Mouse (Mus musculus) layer of hippocampus, adult 9-10 months (tissue): ENCODE measurements around the gene Peg12.

ENCODE experiments used
- DNase-seq: peaks from one replicate; pipeline ENCODE4 v3.0.0; 2022; ENCODE audit warnings: low spot score

The Peg12 gene

DNA sequence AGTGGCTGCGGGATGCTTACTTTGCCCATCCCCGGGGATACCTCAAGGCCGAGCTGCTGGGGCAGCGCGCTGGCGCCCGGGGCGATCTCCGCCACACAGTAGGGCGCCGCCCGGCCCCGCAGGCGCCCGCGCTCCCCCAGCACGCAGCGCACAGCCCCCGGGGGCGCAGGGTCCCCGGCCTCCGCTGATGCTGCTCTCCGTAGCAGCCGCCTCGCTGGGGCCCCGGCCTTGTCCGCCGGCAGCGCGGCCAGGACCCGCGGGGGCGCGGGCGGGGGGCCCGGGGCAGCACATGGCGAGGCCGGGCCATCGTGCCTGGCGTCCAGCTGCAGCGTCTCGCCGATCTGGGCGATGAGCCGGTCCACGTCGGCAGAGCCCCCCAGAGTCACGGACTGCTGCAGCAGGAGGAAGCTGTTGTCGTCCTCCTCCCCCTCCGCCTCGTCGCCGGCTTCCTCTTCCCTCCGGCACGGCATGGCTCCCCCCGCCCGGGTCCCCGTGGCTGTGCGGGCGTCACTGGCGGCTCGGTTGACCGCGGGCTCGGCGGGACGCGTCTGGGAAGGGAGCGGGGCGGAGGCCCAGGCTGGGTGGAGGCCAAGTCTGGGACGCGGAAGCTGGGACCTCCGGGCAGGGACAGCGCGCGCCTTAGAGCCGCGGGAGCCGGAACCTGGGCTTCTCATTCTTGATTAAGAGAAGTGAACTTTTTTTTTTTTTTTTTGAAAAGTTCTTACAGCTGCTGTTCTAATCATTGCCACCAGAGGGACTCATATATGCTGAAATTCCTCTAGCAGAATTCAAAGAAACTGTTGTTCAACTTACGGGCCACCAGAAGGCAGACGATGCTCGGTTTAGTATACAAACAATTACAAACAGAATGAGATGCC lies at the start of gene Peg12:
Gene Peg12, minus strand, starts transcription at position 633 of the 878 bp plus-strand sequence.
- peak; percentile 2 for DNase-seq

DNA sequence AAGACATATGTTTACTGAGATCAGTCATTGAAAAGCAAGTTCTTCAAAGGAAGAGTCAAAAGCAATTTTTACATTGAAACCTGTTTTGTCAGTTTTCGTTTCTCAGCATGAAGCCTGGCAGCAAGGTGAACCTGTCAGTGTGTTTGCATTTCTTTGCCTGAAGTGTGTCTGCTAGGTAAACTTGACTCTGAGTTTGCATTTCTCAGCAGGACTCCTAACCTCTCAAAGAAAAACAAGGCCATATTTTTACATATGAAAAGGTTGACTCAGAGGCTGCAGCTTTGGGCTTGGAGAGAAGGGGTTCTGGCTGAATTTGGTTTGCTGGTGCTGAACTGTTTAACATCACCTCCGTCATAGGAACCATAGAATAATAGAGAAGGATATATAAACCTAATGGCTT lies 21.8 kb upstream of the Peg12 start:
- no peak for DNase-seq

GRCm38 (mm10) chr7:62463007-62463877 lies 1.1 kb downstream of the Peg12 start:
- no peak for DNase-seq

DNA sequence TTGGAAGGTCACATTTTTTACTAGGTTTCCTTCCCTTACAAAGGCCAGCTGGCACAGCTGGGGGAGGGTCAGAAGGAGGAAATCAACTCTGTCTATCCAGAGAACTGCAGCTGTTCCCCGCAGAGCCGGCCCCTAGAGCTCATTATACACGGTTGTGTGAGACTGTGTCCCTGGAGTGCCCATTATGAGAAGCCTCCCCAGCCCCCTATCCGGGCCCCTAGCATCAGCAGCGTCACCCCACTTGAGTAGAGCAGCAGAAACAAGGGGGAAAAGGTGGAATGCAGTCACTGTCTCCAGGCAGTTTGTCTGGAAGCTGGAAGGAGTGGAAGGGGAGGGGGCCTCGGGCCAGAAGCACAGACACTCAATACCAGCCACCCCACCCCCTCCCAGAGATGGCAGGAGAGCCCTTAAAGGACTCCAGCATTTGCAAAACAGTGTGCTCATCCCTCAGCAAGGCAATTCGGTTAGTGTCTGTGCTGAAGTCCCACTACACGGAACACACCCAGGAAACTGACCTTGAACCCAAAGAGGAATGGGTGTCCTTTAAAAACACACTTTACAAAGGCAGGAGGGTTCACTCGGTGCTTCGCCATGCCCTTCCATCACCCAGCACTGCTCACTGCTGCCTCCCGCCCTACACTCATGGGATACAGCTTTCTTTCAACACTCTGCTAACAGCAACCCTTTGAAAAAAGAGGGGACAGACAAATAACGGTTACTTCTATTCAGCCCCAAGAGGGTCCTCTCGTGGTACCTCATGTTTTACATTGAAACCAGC lies 1.9 kb downstream of the Peg12 start:
- DNase-seq = no peak

DNA sequence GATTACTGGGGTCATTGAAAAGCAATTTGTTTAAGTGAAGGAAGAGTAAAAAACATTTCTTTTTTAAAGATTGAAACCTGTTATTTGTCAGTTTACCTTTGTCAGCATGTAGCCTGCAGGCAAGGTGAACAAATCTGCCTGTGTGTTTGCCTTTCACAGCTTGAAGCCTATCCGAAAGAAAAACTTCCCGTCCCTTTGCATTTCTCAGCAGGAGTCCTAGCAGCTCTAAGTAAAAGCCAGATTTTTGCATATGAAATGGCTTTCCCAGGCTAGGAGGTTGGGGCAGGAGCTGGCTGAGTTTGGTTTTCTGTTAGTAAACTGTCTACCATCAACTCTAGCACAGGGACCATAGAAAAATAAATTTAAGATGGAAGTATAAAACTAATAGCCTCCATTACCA lies 12.0 kb downstream of the Peg12 start:
- DNase-seq = no peak

DNA sequence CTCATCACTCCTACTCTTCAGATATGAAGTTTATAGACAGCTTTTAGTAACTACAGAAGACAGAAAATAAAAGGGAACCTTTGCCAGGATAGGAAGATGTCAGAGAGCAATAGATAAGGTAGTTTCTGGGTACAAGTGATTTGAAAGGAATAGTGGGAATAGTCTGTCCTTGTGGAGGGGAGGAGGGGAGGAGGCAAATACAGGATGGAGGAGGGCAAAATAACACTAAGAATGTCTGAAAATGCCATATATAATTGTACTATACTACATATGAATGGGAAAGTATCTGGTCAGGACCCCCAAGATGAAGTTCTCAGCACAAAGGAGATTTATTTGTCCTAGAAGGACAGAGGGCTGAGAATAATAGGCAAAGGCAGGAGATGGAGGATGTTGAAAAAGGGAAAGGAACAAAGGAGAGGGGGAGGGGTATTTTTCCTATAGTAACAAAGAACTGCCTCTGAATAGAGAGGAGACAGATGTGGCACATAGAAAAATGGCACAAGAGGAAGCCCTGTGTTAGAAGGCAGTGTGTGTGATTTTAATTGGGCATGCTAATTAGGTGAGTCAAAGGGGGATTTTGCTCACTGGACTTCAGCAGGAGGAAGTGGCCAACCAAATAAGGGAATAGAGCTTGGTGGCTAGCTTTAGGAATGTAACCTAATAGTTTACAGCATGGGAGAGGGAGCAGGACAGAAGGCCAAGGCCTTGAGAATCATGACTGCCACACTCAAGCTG lies 18.7 kb downstream of the Peg12 start:
- DNase-seq = no peak

DNA sequence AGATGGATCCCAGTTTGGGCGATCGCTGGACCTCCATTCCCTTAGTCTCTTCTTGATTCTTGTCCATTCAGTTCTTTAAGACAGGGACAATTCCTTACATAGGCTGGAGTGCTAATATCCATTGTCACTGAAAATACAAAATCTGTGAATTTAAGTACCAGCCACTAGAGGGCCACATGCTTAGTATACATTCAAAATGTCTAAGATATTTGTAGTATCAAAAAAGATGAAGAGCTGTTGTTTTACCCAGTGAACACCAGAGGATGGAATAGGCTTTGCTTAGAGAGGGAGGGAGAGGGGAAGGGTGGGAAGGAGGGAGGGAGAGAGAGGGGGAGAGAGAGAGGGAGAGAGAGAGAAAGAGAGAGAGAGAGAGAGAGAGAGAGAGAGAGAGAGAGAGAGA lies 27.9 kb downstream of the Peg12 start:
- DNase-seq = no peak

DNA sequence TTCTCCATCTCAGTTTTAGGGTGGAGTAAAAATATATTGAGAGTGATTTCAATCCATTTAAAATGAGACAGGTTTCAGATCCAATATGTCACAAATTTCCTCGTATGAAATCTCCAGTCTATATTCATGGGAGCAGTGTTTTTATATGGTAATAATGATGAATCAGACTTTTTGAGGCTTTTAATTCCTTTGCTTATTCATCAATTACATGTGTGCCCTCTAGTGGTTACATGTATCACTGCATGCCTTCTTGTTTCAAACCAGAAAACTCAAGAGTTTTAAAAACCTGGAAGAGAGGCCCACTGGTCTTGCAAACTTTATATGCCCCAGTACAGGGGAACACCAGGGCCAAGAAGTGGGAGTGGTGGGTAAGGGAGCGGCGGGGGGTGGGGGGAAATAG lies 31.1 kb downstream of the Peg12 start:
- no peak for DNase-seq

- DNase-seq = no peak
Measured at GRCm38 (mm10) chr7:62428337-62428736, 36.0 kb downstream of the Peg12 start.

DNA sequence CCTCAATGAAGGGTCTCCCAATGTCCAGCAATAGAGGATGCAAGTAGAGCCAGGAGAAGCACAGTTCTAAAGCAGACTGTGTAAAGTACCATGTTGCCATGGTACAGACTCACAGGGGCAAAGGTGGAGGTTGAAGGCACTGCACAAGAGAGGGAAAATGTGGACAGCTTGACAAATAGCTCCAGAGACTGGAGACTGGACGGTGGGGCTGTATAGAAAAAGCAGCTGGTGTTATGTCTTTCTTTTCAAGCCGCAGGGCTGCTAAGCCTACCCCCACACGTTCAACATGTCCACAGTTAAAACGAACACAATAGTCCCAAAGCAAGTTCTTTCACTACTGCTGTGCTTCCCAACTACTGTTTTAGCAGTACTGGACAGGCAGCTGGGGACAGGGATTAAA lies 41.1 kb downstream of the Peg12 start:
- no peak for DNase-seq

GRCm38 (mm10) chr7:62420566-62420965 lies 43.7 kb downstream of the Peg12 start:
- DNase-seq = no peak

DNA sequence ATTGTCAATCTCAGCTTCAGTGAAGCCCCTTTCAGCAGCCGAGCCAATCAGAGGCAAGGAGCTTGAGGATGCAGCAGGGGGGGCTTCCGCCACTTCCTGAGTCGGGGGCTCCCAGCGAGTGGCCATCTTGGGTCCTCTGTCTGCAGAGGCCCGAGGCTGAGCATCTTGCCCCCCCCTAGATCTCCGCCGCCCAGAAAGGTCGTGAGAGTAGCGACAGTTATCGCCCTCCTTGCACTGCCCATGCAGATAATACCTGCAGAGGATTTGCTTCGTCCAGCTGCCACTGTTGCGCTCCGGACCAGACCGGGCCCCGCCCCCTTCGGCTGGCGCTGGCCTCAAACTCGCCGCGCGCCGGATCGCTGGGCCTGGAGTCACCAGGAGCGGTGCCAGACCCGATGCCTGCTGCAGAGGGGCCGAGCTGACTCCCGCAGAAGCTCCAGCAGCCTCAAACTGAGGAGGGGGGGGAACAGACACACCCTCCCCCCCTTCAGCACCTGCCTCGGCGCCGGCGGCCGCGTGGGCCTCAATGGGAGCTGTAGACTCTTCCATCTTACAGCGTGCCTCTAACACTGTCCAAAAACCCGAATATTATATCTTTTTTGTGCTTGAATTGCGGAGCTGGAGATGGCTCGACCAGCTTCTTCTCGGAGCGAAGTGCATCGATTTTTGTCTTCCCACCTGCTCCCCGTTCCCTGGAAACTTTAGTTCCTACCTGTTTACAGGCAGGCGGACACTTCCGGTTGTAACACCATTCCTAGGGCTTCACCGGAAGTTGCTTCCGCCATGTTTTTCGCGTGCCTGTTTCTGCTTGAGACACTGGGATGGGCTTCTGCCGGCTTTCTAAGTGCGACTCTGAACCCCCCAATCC lies 44.6 kb downstream of the Peg12 start, which contains the start of gene Mkrn3:
Gene Mkrn3, minus strand, starts transcription at position 647 of the 868 bp plus-strand sequence.
- peak; percentile 10 for DNase-seq

DNA sequence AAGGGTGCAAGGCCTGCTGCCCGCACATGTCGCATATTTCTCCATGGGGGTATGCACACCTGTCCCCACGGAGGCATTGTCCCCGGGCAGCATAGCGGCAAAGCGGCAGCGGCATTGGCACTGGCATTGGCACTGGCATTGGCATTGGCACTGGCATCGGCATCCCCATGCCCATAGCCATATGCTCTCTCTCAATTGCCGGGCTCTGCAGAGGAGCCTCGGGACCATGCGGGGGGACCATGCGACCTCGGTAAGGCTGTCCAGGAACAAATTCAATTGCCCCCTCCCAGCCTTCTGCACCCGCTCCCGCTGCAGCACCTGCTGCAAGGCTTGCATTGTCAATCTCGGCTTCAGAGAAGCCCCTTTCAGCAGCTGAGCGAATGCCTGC lies 45.2 kb downstream of the Peg12 start:
- no peak for DNase-seq

DNA sequence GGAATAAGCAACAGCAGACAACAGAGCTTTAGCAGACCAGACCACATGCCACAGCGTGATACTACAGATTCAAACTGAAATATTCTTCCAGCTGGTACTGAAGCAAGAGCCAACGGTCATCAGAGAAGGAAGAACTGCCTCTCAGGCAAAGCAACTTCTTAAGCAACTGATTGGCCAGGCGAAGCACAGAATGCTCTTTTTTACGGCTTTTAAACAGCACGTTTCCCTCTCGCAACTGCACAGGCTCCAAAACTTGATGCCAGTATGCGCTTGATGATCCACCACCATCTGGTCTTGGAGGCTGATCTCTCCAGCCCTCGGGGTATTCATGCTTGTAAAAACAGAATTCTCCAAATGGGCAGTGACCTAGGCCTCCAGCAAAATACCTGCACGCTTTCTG lies 46.0 kb downstream of the Peg12 start:
- DNase-seq = no peak

DNA sequence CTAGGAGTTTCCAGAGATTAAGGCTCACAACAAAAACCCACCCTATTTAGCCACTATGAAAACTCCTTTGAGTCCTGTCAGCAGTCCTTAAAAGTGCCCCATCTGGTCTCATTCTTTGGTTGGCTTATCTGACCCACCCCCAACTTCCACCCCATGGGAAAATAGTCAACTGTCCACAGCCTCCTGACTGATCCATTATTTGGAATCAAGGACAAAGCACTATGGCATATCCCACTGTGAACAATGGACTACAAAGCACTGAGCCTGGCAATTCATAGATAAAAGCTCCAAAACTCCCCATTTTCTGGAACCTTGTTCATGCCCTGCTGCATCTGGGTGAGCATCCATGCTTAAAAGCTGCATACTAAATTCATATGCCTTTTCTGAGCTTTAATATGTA lies 48.1 kb downstream of the Peg12 start:
- no peak for DNase-seq

DNA sequence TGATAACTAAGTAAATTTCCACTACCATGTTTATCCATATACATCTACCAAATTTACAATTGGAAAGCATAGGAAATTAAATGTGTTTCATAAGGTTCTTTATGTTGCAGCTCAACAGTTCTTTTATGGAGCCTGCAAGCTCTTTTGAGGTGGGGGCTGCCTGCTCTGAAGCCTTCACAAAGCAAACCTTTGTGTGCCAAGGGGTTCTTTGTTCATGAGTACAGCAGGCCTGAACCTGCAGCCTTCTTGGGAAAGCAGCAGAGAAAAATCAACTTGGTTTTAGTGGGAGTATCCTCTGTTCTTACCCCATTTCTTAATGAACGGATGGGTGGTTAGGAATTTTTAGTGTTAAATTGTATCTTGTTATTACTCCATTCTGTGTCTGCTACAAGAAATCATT lies 49.1 kb downstream of the Peg12 start:
- no peak for DNase-seq
